Mouse (Mus musculus) ovary, adult 18-20 months (tissue): ENCODE data around the gene Clasp1.

Experiments
- DNase-seq: peaks from one replicate; pipeline ENCODE4 v3.0.0; 2022; ENCODE audit warnings: low spot score, mixed read lengths

Clasp1 gene

GRCm38 (mm10) chr1:118450891-118451450, 62.1 kb downstream of the Clasp1 start:
- DNase-seq = no peak

- DNase-seq = no peak
Observed at GRCm38 (mm10) chr1:118453577-118453976, 64.7 kb downstream of the Clasp1 start.

- no peak for DNase-seq
Observed at GRCm38 (mm10) chr1:118454817-118455216, 66.0 kb downstream of the Clasp1 start.

- DNase-seq = no peak
Observed at GRCm38 (mm10) chr1:118457256-118457882, 68.5 kb downstream of the Clasp1 start.

GRCm38 (mm10) chr1:118457883-118458259, 69.0 kb downstream of the Clasp1 start:
- DNase-seq = no peak

- DNase-seq = no peak
Observed at GRCm38 (mm10) chr1:118458279-118458678, 69.4 kb downstream of the Clasp1 start.

- DNase-seq = peak; percentile 89
Observed at GRCm38 (mm10) chr1:118458963-118459920, 70.4 kb downstream of the Clasp1 start.

- DNase-seq = no peak
Observed at GRCm38 (mm10) chr1:118460716-118461115, 71.9 kb downstream of the Clasp1 start.

GRCm38 (mm10) chr1:118466041-118466440, 77.2 kb downstream of the Clasp1 start:
- DNase-seq = no peak

GRCm38 (mm10) chr1:118472386-118472785, 83.5 kb downstream of the Clasp1 start:
- DNase-seq = no peak

GRCm38 (mm10) chr1:118476919-118477318, 88.1 kb downstream of the Clasp1 start:
- DNase-seq = no peak

GRCm38 (mm10) chr1:118479246-118479645, 90.4 kb downstream of the Clasp1 start:
- no peak for DNase-seq

- DNase-seq = no peak
Observed at GRCm38 (mm10) chr1:118480484-118481364, 91.9 kb downstream of the Clasp1 start.

- no peak for DNase-seq
Observed at GRCm38 (mm10) chr1:118481365-118481702, 92.5 kb downstream of the Clasp1 start.

- no peak for DNase-seq
Observed at GRCm38 (mm10) chr1:118481703-118482102, 92.8 kb downstream of the Clasp1 start.

GRCm38 (mm10) chr1:118482285-118483019, 93.6 kb downstream of the Clasp1 start:
- no peak for DNase-seq

- DNase-seq = no peak
Observed at GRCm38 (mm10) chr1:118483504-118484096, 94.7 kb downstream of the Clasp1 start.

GRCm38 (mm10) chr1:118485572-118485971, 96.7 kb downstream of the Clasp1 start:
- no peak for DNase-seq

- no peak for DNase-seq
Observed at GRCm38 (mm10) chr1:118486021-118486420, 97.2 kb downstream of the Clasp1 start.

GRCm38 (mm10) chr1:118492811-118493210, 104.0 kb downstream of the Clasp1 start:
- DNase-seq = no peak

- no peak for DNase-seq
Observed at GRCm38 (mm10) chr1:118494551-118494950, 105.7 kb downstream of the Clasp1 start.
